Mouse (Mus musculus): ENCODE measurements around the gene Brf1.

Gene Brf1

DNA sequence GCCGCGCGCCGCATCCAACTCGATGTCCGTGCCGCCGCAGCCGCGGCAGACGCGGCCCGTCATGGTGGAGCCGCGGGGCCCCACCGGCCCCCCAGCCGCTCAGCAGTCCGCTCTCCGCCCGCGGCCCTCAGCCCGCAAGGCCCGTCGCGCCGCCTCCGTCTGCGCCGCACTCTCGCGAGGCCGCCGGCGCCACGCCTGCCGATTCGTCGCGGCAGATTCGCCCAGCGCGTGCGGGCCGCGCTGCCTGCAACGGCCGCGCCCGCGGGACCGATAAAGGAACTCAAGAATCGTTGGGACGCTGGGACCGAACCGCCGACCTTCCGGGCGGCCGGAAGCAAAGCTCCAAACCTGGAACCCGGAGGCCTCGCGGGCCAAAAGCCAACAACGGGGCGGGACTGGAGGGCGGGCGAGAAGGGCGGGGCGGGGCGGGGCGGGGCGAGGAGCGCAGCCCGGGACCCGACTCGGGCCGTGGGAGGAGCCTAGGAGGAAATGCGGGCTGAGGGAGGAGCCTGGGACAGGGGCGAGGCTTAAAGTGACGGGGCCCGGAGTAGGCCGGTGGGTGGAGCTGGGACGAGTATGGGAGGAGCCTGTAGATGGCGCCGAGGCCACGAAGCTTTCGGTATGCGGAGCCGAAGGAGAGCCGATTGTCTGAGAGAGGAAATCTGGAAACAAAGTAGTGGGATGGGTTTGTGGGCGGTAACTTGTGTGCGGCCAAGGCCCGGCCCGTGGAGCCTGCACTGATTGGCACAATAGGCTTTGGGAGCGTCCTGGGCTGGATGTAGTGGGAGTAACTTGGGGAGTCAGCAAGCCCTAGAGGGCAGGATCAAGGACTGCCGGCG is at the start of gene Brf1:
Gene Brf1, minus strand, starts transcription at position 411 of the 839 bp plus-strand sequence.
- in situ Hi-C loops (cut with MboI, MseI): no loop called here

GRCm38 (mm10) chr12:113049836-113050235 is 49.3 kb upstream of the Brf1 start:
- in situ Hi-C loops (cut with MboI, MseI): no loop called here

DNA sequence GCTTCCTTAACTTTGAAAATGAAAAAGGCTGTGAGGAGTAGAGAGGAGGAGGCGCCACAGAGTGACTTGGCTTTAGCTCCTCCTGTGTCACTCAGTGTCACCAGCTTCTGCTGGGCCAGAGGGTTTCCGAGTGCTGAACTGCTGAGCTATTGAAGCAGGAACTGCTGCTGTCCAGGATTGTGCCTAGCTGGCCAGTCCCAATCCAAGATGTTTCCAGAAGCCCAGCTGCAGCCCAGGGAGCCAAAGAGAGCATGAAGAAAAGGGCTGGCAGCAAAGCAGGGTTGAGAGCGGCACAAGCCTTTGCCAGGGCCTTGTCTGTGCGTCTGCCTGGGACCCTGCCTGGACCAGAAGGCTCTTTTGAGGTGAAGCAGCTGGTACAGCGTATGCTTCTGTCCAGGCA is 47.6 kb upstream of the Brf1 start:
- in situ Hi-C loops (cut with MboI, MseI): no loop called here

DNA sequence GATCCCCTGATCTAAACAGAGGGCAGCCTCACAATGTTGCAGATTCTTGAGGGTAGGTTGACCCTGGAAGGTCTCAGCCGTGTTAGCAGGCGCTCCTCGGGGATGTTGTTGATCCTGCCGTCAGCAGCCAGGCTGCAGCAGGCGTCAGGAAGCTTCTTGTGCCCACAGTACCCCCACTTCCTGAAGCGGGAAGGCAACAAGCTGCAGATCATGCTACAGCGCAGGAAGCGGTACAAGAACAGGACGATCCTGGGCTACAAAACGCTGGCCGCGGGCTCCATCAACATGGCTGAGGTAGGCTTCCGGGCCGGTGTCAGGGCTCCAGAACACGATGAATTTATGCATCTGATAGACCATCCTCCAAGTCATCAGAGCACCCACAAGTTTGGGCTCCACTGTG is 46.4 kb upstream of the Brf1 start:
- in situ Hi-C loops (cut with MboI, MseI): no loop called here

GRCm38 (mm10) chr12:113044916-113045677 is 44.6 kb upstream of the Brf1 start:
- in situ Hi-C loops (cut with MboI, MseI): no loop called here

DNA sequence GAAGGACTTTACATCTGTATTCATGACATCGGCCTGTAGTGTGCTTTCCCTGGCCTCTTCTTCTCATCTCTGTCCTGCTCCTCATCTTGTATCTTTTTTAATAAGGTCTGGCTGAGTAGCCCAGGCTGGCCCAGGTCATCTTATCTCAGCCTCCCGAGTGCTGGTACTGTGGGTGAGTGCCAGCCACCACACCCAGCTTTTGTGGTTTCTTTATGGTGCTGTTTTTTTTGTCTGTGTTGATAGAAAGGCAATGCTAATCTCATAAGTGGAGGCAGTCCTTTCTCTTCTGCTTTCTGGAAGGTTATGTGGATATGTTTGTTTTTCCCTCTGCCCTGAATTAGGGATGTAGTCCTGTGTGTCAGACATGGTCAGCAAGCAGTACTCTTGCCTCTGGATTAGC is 42.0 kb upstream of the Brf1 start:
- in situ Hi-C loops (cut with MboI, MseI): no loop called here

- in situ Hi-C loops (cut with MboI, MseI): no loop called here
These were observed 41.3 kb upstream of the Brf1 start for GRCm38 (mm10) chr12:113041481-113042439.

- in situ Hi-C loops (cut with MboI, MseI): no loop called here
These were observed 37.9 kb upstream of the Brf1 start for GRCm38 (mm10) chr12:113038414-113038813.

DNA sequence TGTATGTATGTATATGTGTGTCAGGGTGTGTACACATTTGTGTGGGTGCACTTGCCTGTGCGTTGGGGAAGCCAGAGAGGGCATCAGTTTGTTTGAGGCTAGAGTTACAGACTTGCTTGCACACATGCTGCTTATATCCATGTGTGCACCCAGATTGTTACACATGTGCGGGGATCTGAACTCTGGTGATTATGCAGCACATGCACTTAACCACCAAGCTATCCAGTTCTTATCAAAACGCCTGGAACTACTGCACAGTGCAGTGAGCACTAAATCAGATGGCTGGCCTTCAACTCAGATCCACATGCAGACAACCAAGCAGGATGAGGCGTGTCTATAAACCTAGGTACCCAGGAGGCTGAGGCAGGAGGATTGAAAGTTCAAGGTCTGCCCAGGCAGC is 36.5 kb upstream of the Brf1 start:
- in situ Hi-C loops (cut with MboI, MseI): no loop called here

DNA sequence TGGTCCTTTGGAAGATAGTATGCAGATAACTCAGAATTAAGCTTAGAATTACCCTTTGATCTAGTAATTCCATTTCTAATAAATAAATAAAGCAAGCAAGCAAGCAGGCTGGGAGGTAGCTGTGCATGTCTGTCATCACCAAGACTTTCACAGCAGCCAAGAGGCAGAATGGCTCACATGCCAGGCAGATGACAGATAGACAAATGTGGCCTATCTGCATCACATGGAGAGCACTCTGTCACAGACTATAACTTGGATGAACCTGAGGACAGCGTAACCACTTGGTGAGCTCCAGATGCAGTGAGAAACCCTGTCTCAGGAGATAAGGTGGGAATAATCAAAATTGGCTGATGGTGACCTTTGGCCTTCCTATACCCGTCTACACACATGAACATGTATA is 34.6 kb upstream of the Brf1 start:
- in situ Hi-C loops (cut with MboI, MseI): no loop called here

DNA sequence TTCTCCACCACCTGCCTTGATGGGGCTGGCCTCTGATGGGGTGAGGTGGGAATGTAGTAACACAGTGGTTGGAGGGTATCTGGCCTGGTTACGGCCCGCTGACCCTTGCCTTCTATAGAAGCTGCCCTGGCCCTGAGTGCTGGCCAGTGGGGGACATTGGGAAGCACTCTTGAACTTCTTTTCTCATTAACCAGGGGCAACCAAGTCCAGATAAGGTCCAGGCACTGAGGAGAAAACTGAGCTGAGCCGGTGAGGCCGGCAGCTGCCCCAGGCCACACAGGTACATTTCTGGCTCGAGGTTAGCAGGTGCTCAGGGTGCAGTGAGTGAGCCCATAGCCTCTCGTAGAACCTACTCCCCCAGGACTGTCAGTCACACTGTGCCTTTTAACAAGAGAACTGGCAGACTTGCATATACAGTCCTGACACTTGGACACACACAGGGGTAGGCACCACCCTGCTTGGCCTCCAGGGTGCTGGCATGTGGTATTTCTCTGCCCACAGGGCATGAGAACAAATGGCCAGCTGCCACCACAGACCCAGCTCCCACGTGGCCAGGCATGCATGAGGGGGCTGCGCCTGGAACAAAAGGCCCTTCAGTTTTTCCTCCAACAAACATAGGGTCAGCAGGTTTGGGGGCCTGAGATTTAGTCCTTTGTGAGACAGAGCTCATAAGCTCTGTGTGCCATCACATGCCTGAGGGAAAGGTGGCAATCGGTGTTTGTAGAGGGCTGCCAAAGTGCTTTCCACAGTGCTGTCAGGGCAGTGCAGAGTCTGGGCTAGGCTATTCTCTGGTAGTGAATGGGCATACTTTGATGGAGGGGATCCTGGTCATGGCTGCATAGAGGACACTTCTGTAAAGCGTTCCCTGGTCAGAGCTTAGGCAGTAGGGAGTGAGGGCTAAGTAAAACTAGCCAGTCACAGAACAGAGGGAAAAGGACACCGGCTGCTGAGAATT is 32.1 kb upstream of the Brf1 start:
- in situ Hi-C loops (cut with MboI, MseI): no loop called here

DNA sequence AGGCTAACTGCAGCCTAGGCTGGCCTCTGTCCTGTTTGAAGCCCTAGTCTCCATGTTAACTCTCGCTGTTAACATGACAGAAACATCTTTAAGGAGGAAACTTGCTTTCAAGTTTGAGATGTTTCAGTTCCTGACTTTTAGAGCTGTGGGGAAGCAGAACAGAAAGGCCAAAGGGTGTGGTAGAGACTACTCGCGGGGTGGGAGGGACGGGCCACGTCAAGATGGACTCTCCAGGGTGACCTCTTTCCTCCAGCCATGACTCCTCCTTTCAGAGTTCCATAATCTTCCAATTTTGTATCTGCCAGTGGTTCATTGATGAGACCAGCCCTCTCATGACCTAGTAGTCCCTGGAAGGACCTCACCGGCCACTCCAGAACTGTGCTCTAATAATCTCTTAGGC is 30.9 kb upstream of the Brf1 start:
- in situ Hi-C loops (cut with MboI, MseI): no loop called here

DNA sequence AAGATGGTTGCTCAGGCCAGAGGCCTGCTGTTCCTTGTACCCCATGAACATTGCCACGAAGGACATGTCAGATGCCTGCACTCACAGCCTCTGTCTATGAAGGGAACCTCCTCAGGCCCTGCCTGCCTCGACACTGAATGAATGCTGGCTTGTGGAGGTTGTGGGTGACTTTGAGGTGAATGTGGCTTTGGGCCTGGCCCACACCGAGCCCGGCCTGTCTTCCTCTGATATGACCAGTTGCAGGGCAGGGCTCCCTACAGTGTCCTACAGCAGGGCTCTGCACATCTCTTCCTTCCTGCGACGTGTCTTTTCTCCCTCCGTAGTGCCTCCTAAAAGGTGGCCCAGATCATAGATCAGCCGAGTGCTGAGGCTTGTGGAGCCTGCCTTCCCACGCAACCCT is 30.5 kb upstream of the Brf1 start:
- in situ Hi-C loops (cut with MboI, MseI): no loop called here

GRCm38 (mm10) chr12:113030046-113030445 is 29.5 kb upstream of the Brf1 start:
- in situ Hi-C loops (cut with MboI, MseI): no loop called here

DNA sequence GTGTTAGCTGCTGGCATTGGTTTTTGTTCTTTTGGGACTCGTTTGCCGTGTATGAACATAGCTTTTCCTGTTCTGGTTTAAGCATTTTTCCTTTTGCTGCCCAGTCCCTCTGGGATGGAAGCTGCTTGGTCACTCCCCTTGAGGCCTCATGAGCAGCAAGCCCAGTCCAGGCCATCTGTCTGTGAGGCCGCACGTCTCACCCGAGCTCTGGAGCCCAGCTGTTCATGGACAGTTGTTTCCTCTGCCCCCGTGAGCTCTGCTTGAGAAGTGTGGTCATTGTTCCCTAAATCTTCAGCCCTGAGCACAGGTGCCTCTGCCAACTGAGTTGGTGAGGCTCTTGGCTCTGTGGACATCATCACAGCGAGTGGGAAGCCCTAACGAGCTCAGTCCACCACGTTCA is 28.4 kb upstream of the Brf1 start:
- in situ Hi-C loops (cut with MboI, MseI): no loop called here

DNA sequence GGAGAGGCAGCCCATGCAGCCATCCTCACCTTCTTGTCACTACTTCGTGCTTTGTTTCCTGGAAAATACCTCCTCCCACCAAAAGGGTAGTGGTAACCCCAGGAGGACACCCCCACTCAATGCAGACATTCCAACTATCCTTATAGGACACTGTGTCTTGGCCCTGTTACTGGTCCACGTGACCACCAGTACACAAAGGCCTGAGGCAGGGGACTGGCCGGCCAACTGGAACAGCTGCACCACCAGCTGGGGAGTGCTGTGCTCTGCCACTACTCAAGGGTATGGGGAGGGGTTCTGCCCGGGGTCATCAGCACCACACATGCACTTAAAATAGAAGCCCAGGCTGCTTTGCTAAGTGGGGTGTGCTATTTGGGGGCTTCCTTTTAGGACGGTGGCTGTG is 27.6 kb upstream of the Brf1 start:
- in situ Hi-C loops (cut with MboI, MseI): no loop called here

DNA sequence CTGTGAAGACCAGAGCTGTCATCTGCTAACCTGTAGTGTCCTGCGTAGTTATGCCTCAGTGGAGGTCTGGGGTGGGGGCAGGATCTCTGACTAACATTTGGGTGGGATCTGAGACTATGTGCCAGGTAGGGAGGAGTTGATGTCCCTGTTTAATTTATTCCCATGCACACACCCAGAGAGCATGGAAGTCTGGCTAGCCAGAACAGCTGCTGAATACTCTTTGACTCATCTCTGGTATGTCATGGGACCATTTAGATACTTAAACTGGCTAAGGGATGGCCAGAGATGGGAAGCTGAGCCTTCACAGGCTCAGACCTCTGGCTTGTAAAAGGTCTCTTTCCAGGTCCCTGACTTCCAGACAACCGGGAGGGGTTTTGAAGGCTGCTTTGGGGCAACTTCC is 27.0 kb upstream of the Brf1 start:
- in situ Hi-C loops (cut with MboI, MseI): no loop called here

DNA sequence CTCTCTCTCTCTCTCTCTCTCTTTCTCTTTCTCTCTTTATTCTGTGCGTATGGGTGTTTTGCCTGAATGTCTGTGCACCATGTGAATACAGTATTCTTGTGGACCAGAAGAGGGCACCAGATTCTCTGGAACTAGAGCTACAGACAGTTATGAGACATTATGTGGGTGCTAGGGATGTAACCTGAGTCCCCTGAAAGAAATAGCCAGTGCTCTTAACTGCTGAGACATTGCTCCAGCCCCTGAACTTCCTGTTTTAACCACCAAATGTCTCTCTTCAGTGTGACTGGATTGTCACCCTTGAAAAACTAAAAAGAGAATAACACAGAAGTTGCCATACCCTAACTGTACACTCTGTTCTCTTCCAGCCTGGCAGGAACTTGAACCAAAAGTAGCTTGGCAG is 26.1 kb upstream of the Brf1 start:
- in situ Hi-C loops (cut with MboI, MseI): no loop called here

GRCm38 (mm10) chr12:113023082-113023481 is 22.6 kb upstream of the Brf1 start:
- in situ Hi-C loops (cut with MboI, MseI): no loop called here

GRCm38 (mm10) chr12:113021488-113021887 is 21.0 kb upstream of the Brf1 start:
- in situ Hi-C loops (cut with MboI, MseI): no loop called here

- in situ Hi-C loops (cut with MboI, MseI): no loop called here
These were observed 18.3 kb upstream of the Brf1 start for GRCm38 (mm10) chr12:113018763-113019162.
